Mouse (Mus musculus): ENCODE data around the gene Gpr153.

DNA sequence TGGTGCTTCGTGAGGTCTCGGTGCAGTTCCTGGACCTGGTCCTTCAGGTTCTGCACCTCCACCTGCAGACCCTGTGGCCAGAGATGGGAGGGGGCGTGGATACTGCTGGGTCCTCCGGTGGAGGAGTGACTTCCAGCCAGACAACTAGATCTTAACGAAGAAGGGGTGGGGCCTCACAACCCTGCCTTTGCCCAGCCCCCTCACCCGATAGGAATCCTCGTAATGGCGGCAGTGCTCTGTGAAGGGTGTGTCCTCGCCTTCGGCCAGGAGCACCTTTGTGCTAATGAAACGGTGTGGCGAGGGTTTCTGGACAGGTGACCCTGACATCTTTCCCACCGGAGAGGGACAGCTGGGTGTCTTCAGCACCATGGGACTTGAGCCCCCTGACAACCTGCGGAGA, 38.2 kb downstream of the Gpr153 start:
- TF ChIP-seq HCFC1 (IDR thresholded peaks at IDR 0.05; ENCODE audit: borderline replicate concordance, insufficient read depth, low read length), result no peak
- no peak for TF ChIP-seq ZC3H11A (IDR thresholded peaks at IDR 0.05; ENCODE audit: borderline replicate concordance, low read depth, low read length)
- no peak for TF ChIP-seq CHD2 (IDR thresholded peaks at IDR 0.05; ENCODE audit: low read depth, low read length)
- no peak for TF ChIP-seq ZNF384 (IDR thresholded peaks at IDR 0.05; ENCODE audit: low read depth, low read length)
